Mouse (Mus musculus): ENCODE measurements around the gene Gm11563.

DNA sequence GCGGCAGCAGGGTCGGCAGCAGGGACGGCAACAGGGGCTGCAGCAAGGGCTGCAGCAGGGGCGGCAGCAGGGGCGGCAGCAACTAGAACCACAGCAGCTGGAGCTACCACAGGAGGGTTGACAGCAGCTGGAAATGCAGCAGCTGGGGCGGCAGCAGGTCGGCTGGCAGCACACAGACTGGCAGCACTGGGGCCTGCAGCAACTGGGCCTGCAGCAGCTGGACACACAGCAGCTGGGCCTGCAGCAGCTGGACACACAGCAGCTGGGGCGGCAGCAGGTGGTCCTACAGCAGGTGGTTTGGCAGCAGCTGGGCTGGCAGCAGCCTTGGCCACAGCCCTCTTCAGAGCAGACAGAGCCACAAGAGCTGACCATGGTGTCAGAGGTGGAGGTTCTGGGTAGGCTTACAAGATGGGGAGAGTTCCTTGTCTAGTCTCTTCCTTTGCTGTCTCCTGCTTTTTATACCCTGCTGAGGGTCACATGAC, 24.1 kb downstream of the Gm11563 start, which contains the start of gene Krtap4-2:
- TF ChIP-seq CTCF (conservative IDR thresholded peaks at IDR 0.05; ENCODE audit: low read length) (no peak), NANOG (IDR thresholded peaks at IDR 0.05; ENCODE audit: borderline replicate concordance, low read length) (no peak)
